Mouse (Mus musculus) olfactory bulb, adult 2 months (tissue): ENCODE data around the gene Myl6.
A peak's percentile ranks its signal among the peaks of the same experiment; 100 is the strongest.

Experiments used
- CTCF ChIP-seq: fragments of 200-500 bp; IDR thresholded peaks from 2 replicates; pipeline ENCODE4 v1.5.1; 2012; ENCODE audit warnings: low read depth, mild to moderate bottlenecking, low read length, moderate library complexity; ENCODE audit not compliant: insufficient read depth
- POLR2A ChIP-seq: fragments of 200-500 bp; IDR thresholded peaks from 2 replicates; pipeline ENCODE4 v1.6.1; 2012; ENCODE audit warnings: mild to moderate bottlenecking, low read depth, low read length, moderate library complexity; ENCODE audit not compliant: insufficient read depth

DNA sequence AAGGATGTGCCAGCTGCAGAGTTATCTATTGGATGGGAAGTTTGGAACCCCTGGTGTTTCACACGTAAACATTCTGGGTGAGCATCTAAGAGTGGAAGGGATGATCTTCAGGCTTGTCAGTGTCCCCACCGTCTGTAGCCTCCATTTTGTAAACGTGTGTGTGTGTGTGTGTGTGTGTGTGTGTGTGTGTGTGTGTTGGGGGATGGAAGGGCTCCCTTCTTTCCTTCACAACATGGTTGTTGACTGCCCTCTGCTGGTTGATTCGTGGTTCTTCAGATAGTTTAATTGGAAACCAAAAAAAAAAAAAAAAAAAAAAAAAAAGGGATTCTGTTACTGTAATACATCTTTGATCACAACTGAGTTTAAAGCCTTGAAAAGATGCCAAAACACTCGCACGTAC, 38.7 kb downstream of the Myl6 start:
- 0 out of 2 replicates have a peak, but pooled peaks have one; percentile 24 for TF ChIP-seq CTCF
- no peak for TF ChIP-seq POLR2A
